Mouse (Mus musculus) cerebellum, adult 9-10 months (tissue): ENCODE measurements at regions not wholly inside any gene's neighbourhood (a gene's known extent, or its start where the extent isn't known, plus 50 kb on each side); places are given as distances from the start of the nearest gene placed in this dataset.

Experiments
- DNase-seq: peaks from one replicate; pipeline ENCODE4 v3.0.0; 2022

- no peak for DNase-seq
These were observed 142.2 kb upstream of the Nr4a3 start for GRCm38 (mm10) chr4:47902749-47903148.

DNA sequence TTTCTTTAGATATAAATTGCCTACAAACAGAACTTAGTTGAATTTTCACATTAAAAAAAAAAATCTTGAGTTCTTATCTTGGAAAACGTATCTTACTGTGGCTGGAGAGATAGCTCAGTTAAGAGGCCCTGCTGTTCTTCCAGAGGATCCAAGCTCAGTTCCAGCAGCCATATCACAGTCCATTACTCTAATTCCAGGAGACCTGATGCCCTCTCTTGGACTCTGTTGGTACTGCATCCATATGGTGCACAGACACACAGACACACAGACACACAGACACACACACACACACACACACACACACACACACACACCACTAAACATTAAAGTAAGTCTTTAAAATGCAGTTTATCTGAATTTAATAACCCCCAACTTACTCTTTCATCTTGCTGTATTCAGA, 132.7 kb upstream of the Nr4a3 start:
- DNase-seq = no peak

GRCm38 (mm10) chr4:47919576-47919975, 125.4 kb upstream of the Nr4a3 start:
- no peak for DNase-seq

GRCm38 (mm10) chr4:47931464-47931863, 113.5 kb upstream of the Nr4a3 start:
- no peak for DNase-seq

DNA sequence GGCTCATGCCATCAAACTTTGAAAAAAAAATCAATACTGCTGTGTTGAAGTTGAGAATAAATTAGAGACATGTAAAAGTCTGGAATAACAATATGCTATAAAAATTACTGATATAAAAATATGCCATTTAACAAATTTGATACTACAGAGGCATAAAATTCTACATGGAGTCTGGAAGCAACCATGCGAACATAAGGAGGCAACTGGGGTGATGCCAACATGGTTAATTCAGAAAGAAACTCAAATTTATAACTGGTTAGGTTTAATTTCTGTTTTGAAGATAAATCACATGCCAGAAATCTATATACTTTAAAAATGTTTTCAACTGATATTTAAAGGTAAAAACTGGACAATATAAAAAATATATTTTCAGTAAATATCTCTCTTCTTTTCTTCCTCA, 111.4 kb upstream of the Nr4a3 start:
- DNase-seq = no peak

GRCm38 (mm10) chr4:47935547-47935946, 109.4 kb upstream of the Nr4a3 start:
- DNase-seq = no peak

DNA sequence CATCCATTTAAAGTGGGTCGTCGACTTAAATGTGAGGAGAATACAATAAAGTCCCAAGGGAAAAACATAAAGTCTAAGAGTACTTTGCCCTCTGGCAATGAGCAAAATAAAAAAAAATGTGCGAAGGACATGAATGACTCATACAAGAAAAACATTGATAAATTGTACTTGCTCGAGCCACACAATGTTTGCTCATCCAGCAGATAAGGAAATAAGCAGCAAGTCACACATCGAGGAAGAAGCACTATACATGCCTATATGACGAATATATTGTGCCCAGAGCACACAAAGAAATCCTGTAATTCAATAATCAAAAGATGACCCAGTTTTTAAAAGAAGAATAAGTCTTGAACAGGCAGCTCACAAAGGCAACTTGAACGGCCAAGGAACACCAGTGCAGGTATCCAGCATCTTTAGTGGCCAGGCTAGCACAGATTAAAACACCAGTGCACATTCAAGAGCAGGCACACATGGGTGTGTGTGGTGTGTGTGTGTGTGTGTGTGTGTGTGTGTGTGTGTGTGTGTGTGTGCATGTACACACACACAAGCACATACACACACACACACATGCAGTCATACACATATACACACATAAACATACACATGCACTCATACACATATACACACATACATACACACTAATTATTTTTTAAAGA, 108.4 kb upstream of the Nr4a3 start:
- DNase-seq = no peak

GRCm38 (mm10) chr4:47947869-47948573, 96.9 kb upstream of the Nr4a3 start:
- DNase-seq = no peak

DNA sequence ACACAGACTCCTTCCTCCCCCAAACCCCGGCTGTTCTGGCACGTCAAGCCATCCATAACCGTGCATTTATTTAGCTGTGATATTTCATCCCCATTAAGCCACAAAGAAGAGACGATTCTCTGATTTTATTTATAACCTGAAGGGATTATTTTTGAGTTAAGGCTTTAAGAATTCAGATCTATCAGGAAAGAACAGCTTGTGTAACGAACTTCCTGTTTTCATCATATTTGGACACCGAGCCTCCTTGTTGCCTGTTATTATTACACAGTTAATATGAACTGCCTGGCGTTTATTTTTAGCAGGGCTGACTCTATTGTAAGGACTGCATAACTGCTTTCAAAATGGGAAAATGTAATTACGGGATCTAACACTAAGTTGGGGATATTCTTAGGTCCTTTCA, 96.2 kb upstream of the Nr4a3 start:
- DNase-seq = no peak

DNA sequence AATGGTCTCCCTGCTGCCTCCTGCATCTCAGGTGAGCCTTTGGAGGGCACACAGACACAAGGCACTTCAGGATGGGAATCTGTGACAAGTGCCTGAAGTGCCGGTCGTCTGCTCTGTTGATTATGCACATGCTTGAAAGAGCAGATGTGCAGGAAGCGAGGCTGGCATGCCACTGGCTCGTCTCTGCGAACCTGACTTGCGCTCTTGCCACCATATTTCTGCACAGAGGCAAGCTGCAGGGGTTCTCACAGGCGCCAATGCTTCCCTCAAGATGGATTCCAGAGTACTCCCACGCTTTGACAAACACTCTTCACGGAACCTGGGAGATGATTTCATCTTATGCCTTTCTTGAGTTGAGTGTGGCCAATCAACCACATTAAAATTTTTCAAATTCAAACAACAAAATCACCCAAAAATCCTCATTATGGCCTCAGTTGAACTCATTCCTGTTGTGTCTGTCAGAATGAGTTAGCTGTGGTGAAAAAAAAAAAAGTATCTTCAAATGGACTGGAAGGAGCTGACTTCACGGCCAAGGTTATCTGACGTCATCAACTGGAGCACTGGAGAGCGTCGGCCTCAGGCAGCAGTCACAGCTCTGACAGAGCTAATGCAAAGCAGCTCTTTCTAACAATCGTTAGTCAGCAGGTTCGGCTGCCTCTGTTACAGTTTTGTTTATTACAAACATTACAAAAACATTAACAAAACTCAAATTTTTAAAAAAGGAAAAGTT, 90.2 kb upstream of the Nr4a3 start:
- DNase-seq = no peak

GRCm38 (mm10) chr4:47964630-47965029, 80.3 kb upstream of the Nr4a3 start:
- DNase-seq = no peak

DNA sequence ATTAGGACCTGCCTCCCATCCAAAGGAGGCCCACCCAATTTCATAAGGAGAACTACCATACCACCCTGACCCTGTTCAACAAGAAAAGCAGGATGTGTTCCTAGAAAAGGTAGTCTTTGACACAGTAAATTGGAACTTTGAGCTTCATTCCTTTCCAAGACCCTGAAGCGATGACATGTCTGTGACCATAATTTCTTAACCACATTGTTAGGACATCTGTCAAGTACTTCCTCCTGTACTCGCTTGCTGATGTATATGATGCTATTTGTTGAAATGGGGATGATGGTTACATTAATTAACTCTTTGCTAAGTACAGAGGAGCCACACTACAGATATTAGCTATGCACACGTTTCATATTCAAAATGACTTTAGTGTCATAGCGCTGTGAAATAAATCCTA, 73.1 kb upstream of the Nr4a3 start:
- DNase-seq = no peak

DNA sequence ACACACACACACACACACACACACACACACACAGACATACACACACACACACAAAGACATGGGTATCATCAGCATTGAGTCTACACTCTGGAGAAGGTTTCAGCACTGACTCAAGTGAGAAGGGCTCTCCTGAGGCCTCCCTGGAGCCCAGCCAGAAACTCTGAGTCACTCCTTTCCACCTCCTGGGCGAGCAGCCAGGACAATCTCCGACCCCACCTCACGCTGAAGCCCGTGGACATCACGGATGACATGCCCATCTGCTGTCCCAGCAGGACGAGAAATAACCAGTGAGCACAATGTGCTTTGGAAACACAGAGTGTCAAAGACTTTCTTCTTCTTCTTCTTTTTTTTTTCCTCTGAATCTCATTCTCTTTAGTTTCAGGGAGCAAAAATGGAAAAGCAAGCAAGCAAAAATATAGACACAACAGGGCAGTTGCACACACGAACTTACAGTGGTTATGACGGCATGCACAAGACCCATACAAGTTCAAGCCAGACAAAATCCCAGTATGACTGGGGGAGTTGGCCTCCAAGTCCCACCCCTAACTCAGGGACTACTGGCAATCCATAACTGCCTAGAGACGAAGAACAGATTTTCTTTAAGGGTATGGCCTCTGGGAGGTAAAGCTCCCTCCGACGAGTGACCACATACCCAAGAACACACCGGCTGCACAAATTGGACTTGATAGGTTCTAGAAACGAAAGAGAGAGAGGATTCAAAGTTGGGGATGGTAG, 65.2 kb upstream of the Nr4a3 start:
- peak; percentile 97 for DNase-seq
